Mouse (Mus musculus) midbrain, embryonic 13.5 days (tissue): ENCODE results near the gene Arhgap27. TPM values are rescaled to one million over a fixed set of nuclear protein-coding genes. Genes with fewer than 3 reads are reported as not detected.

Experiments
- ATAC-seq: fragments of 200-750 bp; cut with Nextera tagmentation; 2 replicates; pipeline ENCODE4 v1.8.0; 2017; ENCODE audit warnings: mild to moderate bottlenecking, moderate TSS enrichment, moderate library complexity
- H3K27ac ChIP-seq: fragments of 300-500 bp; sonication (generic); 2 replicates; pipeline ENCODE4 v1.5.1; 2015; ENCODE audit warnings: inconsistent platforms, mild to moderate bottlenecking, moderate library complexity
- H3K27me3 ChIP-seq: fragments of 300-500 bp; sonication (generic); 2 replicates; pipeline ENCODE4 v1.6.1; 2015; ENCODE audit warnings: mild to moderate bottlenecking, inconsistent platforms
- H3K36me3 ChIP-seq: fragments of 300-500 bp; sonication (generic); 2 replicates; pipeline ENCODE4 v1.6.1; 2015; ENCODE audit warnings: mild to moderate bottlenecking, inconsistent platforms
- H3K4me1 ChIP-seq: fragments of 300-500 bp; sonication (generic); replicated peaks from 2 replicates; pipeline ENCODE4 v1.6.1; 2015; ENCODE audit warnings: inconsistent platforms
- H3K4me2 ChIP-seq: fragments of 300-500 bp; sonication (generic); replicated peaks from 2 replicates; pipeline ENCODE4 v1.6.1; 2015; ENCODE audit warnings: moderate library complexity, mild to moderate bottlenecking, inconsistent platforms
- H3K4me3 ChIP-seq: fragments of 300-500 bp; sonication (generic); replicated peaks from 2 replicates; pipeline ENCODE4 v1.5.1; 2015; ENCODE audit warnings: mild to moderate bottlenecking, inconsistent platforms
- H3K9ac ChIP-seq: fragments of 300-500 bp; sonication (generic); replicated peaks from 2 replicates; pipeline ENCODE4 v1.6.1; 2015; ENCODE audit warnings: mild to moderate bottlenecking, inconsistent platforms
- H3K9me3 ChIP-seq: fragments of 300-500 bp; sonication (generic); 2 replicates; pipeline ENCODE4 v1.6.1; 2016; ENCODE audit warnings: mild to moderate bottlenecking, inconsistent platforms
- WGBS: fragments of 180-500 bp; shearing (Covaris S2); methylation state at CpG from one replicate; pipeline ENCODE4 v1.1.7; 2015; 5-methylcytosine and 5-hydroxymethylcytosine counted together
- polyA plus RNA-seq: library from polyadenylated mRNA; unstranded; fragments of >200 nt; fragmentation: Nextera tagmentation; extraction: Ambion mirVana; gene quantifications from 2 replicates; pipeline ENCODE4 v1.2.1, GENCODE M21; 2015

The Arhgap27 gene
- polyA plus RNA-seq, 1 experiment from 2014 or later: 2.6 TPM

DNA sequence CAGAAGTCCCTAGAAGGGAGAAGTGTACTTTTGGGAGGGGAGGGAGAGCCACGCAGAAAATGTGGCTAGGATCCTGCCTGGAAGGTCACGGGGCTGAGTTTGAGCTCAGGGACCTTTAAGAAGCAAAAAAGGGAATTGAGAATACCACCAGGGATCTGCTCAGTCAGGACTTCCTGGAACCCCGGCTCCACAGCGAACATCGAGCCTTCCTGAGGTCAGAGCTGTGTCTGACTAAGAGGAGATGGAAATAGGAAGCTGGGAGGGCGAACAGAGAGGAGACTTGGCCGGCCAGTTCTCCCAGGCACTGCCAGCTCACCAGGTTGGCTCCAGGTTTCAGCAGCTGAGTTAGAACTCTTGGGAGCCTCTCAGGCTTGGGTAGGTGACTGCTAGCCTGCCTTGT lies 81.7 kb downstream of the Arhgap27 start:
- ATAC-seq: no peak
- H3K9ac ChIP-seq: no peak overlapping the region

More for the DNA sequence above, 81.7 kb downstream of the Arhgap27 start:
- no peaks in the 10 kb centered on the region for H3K36me3 ChIP-seq
- H3K27me3 ChIP-seq: no peaks in the 10 kb centered on the region
- H3K4me1 ChIP-seq: no peaks in the 10 kb centered on the region
- H3K4me3 ChIP-seq: no peak overlapping the region
- H3K27ac ChIP-seq: no peak overlapping the region
- H3K4me2 ChIP-seq: no peak overlapping the region
- 79% methylated on average over 7 of the region's 7 CpGs for WGBS
- no peaks in the 10 kb centered on the region for H3K9me3 ChIP-seq

Other genes with a start within 250 kb of the Arhgap27 start
- 3.5 and 3.9 TPM in 2 replicates for gene Hexim1, start 247.5 kb downstream of the Arhgap27 start, polyA plus RNA-seq
- gene Hexim2, start 231.3 kb downstream of the Arhgap27 start, polyA plus RNA-seq: 18.8 and 20.0 TPM in 2 replicates
- 1.7 and 3.7 TPM in 2 replicates for gene Fmnl1, start 192.6 kb downstream of the Arhgap27 start, polyA plus RNA-seq
- 0.70 and 0.71 TPM in 2 replicates for gene 1700023F06Rik, start 155.1 kb downstream of the Arhgap27 start, polyA plus RNA-seq
- 0.43 and 0.48 TPM in 2 replicates for gene Spata32, start 145.3 kb downstream of the Arhgap27 start, polyA plus RNA-seq
- gene Map3k14, start 96.2 kb downstream of the Arhgap27 start, polyA plus RNA-seq: 3.6 and 5.0 TPM in 2 replicates
- gene Plekhm1, start 49.0 kb upstream of the Arhgap27 start, polyA plus RNA-seq: 9.1 and 9.4 TPM in 2 replicates
- gene Lrrc37a, start 140.9 kb upstream of the Arhgap27 start, polyA plus RNA-seq: not detected in 2 replicates